Mouse (Mus musculus) spleen, adult 2 months (tissue): ENCODE measurements around the gene Il4i1.

ENCODE experiments used
- CTCF ChIP-seq: fragments of 200-500 bp; IDR thresholded peaks from 2 replicates; pipeline ENCODE4 v1.5.1; 2011; ENCODE audit warnings: mild to moderate bottlenecking, inconsistent platforms; ENCODE audit not compliant: insufficient read depth, insufficient read length, insufficient replicate concordance; ENCODE audit errors: extremely low read depth
- POLR2A ChIP-seq: fragments of 200-500 bp; IDR thresholded peaks from 2 replicates; pipeline ENCODE4 v1.6.1; 2011; ENCODE audit warnings: low read depth, low read length, inconsistent platforms

DNA sequence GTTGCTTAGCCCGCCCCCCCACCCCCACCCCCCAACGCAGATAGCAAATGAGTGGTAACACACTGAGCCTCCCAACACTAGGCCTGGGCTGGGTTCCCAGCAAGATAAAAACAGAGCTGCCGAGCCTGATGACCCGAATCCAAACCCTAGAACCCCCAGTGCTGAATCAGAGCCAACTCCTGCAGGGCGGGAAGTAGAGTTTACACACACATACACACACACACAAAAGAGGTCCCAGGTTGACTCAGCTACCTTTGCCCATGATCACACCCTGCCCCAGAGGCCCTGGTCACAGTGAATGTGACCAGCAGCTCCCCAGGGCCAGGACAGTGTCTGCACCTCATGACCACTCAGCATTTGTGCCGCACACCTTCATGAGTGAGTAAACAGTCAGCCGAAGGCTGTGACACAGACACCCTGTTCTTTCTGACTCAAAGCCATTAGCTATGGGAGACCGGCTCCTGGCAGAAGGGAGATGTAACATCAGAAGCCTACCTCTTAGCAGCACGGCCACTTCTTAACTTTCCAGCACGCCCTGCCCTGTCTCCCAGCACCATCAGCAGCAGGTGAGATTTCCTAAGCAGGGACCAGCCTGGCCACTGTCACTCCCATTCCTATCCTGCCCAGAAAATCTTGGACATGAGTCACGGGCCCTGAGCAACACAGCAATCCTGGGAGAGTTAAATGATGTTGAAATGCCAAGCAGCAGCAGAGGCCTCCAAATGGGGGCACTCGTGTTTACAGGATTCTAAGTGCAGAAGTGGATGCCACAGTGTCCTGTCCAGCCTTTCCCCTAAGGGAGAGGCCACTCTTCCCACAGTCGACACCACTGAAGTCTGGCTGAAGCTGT is 72.3 kb downstream of the Il4i1 start:
- TF ChIP-seq POLR2A (no peak), CTCF (no peak)
